Mouse (Mus musculus): ENCODE measurements around the gene Tmco1. TPM values are rescaled to one million over a fixed set of nuclear protein-coding genes. Genes with fewer than 3 reads are reported as not detected.

Tmco1 gene
- polyA plus RNA-seq (2017; shearing (Covaris generic)) = 90.3 TPM

GRCm38 (mm10) chr1:167308261-167309054 is at the start of gene Tmco1:
Tmco1 (plus strand) TSS chr1:167308378.

DNA sequence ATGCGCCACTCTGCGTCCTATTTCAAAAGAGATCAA is 23.0 kb upstream of the Tmco1 start, which contains the start of gene Uck2:
Gene Uck2, minus strand, starts transcription at position 1 of the 36 bp plus-strand sequence.

DNA sequence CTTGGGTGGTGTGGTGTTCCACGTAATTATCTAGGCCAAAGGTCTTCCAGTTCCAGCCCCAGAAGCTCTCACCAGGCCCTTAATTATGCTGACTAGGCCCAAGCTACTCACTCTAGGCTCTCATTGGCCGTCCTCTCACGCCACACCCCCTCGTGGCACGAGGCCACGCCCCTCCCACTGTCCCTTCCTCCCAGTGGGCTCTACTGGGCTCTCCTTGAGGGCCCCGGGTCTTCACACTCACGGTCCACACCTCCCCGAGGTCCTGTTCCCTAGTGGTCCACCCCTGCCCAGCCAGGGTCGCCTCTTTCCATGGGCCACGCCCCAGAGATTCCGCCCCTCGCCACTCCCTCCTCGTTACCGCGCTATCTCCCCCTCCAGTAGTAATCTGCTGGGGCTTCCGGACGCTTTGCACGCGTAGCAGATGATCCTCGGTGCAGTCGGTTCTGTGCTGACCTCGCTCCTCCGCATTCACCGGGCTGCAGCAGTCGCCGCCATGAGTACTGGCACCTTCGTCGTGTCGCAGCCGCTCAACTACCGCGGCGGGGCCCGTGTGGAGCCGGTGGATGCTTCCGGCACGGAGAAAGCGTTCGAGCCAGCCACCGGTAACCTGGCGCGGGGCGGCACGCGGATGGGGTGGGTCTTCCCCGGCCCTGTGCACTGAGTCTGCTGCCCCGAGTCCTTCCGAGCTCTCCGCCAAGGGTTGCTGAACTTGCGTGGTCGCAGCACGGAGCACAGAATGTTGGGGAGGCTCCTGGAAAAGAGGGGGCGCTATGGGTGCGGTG is 41.8 kb downstream of the Tmco1 start, which contains the start of gene Aldh9a1:
Gene Aldh9a1, plus strand, starts transcription at position 177 of the 782 bp plus-strand sequence.

Other genes starting within 250 kb of the Tmco1 start
- gene Uck2, start 23.1 kb upstream of the Tmco1 start, polyA plus RNA-seq (2017; shearing (Covaris generic)) = 95.0 TPM
- 69.3 TPM for gene Aldh9a1, start 41.6 kb downstream of the Tmco1 start, polyA plus RNA-seq (2017; shearing (Covaris generic))
- 5.0 TPM for gene Mgst3, start 85.5 kb downstream of the Tmco1 start, polyA plus RNA-seq (2017; shearing (Covaris generic))
- gene Lrrc52, start 158.4 kb downstream of the Tmco1 start, polyA plus RNA-seq (2017; shearing (Covaris generic)) = not detected

Measured in CD4-positive, CD25-positive, alpha-beta regulatory T cell (primary cell).